Mouse (Mus musculus) megakaryocyte, embryonic 14.5 days (primary cell): ENCODE results near the gene Nr2f1.

Experiments used
- FLI1 ChIP-seq: IDR thresholded peaks from 2 replicates; pipeline ENCODE4 v1.6.1; 2012; ENCODE audit warnings: low read length, inconsistent platforms, mixed read lengths
- GATA1 ChIP-seq: IDR thresholded peaks from 3 replicates; pipeline ENCODE4 v1.6.1; 2012; ENCODE audit warnings: mixed read lengths, low read length, inconsistent platforms, borderline replicate concordance

GRCm38 (mm10) chr13:78198871-78199641 lies 501 bp downstream of the Nr2f1 start:
- no peak for TF ChIP-seq GATA1
- no peak for TF ChIP-seq FLI1
